Mouse (Mus musculus) left cerebral cortex, postnatal 10 days (tissue): ENCODE data around the gene Kcnmb4. TPM values are rescaled to one million over a fixed set of nuclear protein-coding genes. Genes with fewer than 3 reads are reported as not detected.

Experiments
- DNase-seq, 2 experiments: peaks; one replicate each; pipeline ENCODE4 v3.0.0; 2021 to 2022; ENCODE audit warnings: low spot score in 2 of 2, mixed read lengths in 1 of 2; ENCODE audit errors: extremely low spot score in 1 of 2
- intact Hi-C: fragments of 180-260 bp; cut with DNase I; formaldehyde crosslinking; loops from one replicate; pipeline ENCODE4 v1.15.1; 2025
- total RNA-seq, 2 experiments: library from RNA; stranded (reverse); gene quantifications; 2 replicates each; pipeline ENCODE4 v1.2.3; 2021

The Kcnmb4 gene
- 100 to 1,000 TPM in 1 of 2 experiments, 10 to 100 TPM in 1; 94.0 to 106 TPM for total RNA-seq

GRCm38 (mm10) chr10:116473759-116474549, at the start of gene Kcnmb4:
Kcnmb4 (minus strand) TSS chr10:116473878.
- DNase-seq: peak in 1 of 2 experiments; percentile 74
- intact Hi-C loops: loop anchor here (5.0 kb wide), 2 partner anchors 108 to 142 kb away; partner anchors contain the start of gene Cnot2

- intact Hi-C loops: no loop called here
These were observed 45.9 kb upstream of the Kcnmb4 start for GRCm38 (mm10) chr10:116519588-116519987.

GRCm38 (mm10) chr10:116515590-116515989, 41.9 kb upstream of the Kcnmb4 start:
- no peak for DNase-seq
- intact Hi-C loops: no loop called here

More at GRCm38 (mm10) chr10:116519588-116519987, 45.9 kb upstream of the Kcnmb4 start:
- DNase-seq: no peak

GRCm38 (mm10) chr10:116515158-116515557, 41.5 kb upstream of the Kcnmb4 start:
- intact Hi-C loops: no loop called here
- DNase-seq: no peak

- DNase-seq: no peak
- intact Hi-C loops: no loop called here
These were observed 39.6 kb upstream of the Kcnmb4 start for GRCm38 (mm10) chr10:116513254-116513635.

- DNase-seq: no peak
- intact Hi-C loops: no loop called here
These were observed 39.0 kb upstream of the Kcnmb4 start for GRCm38 (mm10) chr10:116512521-116513253.

- intact Hi-C loops: no loop called here
- DNase-seq: no peak
These were observed 31.8 kb upstream of the Kcnmb4 start for GRCm38 (mm10) chr10:116505303-116506014.

GRCm38 (mm10) chr10:116492768-116493167, 19.1 kb upstream of the Kcnmb4 start:
- DNase-seq: no peak
- intact Hi-C loops: no loop called here

- no peak for DNase-seq
- intact Hi-C loops: no loop called here
These were observed 13.4 kb upstream of the Kcnmb4 start for GRCm38 (mm10) chr10:116486895-116487747.

- intact Hi-C loops: no loop called here
These were observed 8.2 kb upstream of the Kcnmb4 start for GRCm38 (mm10) chr10:116481917-116482316.

GRCm38 (mm10) chr10:116480988-116481387, 7.3 kb upstream of the Kcnmb4 start:
- intact Hi-C loops: no loop called here
- no peak for DNase-seq

More at GRCm38 (mm10) chr10:116481917-116482316, 8.2 kb upstream of the Kcnmb4 start:
- no peak for DNase-seq

- DNase-seq: no peak
- intact Hi-C loops: no loop called here
These were observed 2.9 kb upstream of the Kcnmb4 start for GRCm38 (mm10) chr10:116476559-116476958.

- intact Hi-C loops: no loop called here
- DNase-seq: no peak
These were observed 2.0 kb upstream of the Kcnmb4 start for GRCm38 (mm10) chr10:116475725-116476124.

- DNase-seq: peak in 1 of 2 experiments; percentile 65
- intact Hi-C loops: loop anchor here (5.0 kb wide), 2 partner anchors 109 to 141 kb away; partner anchors contain the start of gene Cnot2
These were observed 463 bp downstream of the Kcnmb4 start for GRCm38 (mm10) chr10:116473071-116473758.

- DNase-seq: no peak
- intact Hi-C loops: loop anchor here (5.0 kb wide), 2 partner anchors 110 to 140 kb away; partner anchors contain the start of gene Cnot2
These were observed 1.1 kb downstream of the Kcnmb4 start for GRCm38 (mm10) chr10:116472579-116472978.

- intact Hi-C loops: loop anchor here (5.0 kb wide), 2 partner anchors 112 to 138 kb away; partner anchors contain the start of gene Cnot2
- no peak for DNase-seq
These were observed 3.3 kb downstream of the Kcnmb4 start for GRCm38 (mm10) chr10:116470306-116470925.

- intact Hi-C loops: no loop called here
- no peak for DNase-seq
These were observed 5.6 kb downstream of the Kcnmb4 start for GRCm38 (mm10) chr10:116468094-116468493.
